Mouse (Mus musculus) kidney, adult 18-20 months (tissue): Measurements from ENCODE around the gene Gm39566.
"Not testable (repeated sequence)": the region's sequence is repeated elsewhere in the genome, so short reads cannot be mapped to it uniquely, and the experiment has no call there.

ENCODE experiments used
- DNase-seq: peaks from one replicate; pipeline ENCODE4 v3.0.0; 2021

Gm39566 gene

GRCm38 (mm10) chr11:69815155-69815554 lies at the start of gene Gm39566:
Gene Gm39566 (minus strand): TSS chr11:69815298.
- DNase-seq, result no peak

- DNase-seq, result no peak
Observed at GRCm38 (mm10) chr11:69864138-69864860, 49.2 kb upstream of the Gm39566 start.

GRCm38 (mm10) chr11:69863729-69864128 lies 48.6 kb upstream of the Gm39566 start:
- DNase-seq, result not testable (repeated sequence)

- DNase-seq, result peak; percentile 74
Observed at GRCm38 (mm10) chr11:69858113-69858998, 43.3 kb upstream of the Gm39566 start, which contains the start of gene Tnk1. Gene Tnk1 (minus strand): TSS chr11:69858730.

GRCm38 (mm10) chr11:69855347-69855746 lies 40.2 kb upstream of the Gm39566 start:
- no peak for DNase-seq

- no peak for DNase-seq
Observed at GRCm38 (mm10) chr11:69854680-69855079, 39.6 kb upstream of the Gm39566 start.

GRCm38 (mm10) chr11:69853994-69854393 lies 38.9 kb upstream of the Gm39566 start:
- DNase-seq, result peak; percentile 39

- no peak for DNase-seq
Observed at GRCm38 (mm10) chr11:69850754-69851153, 35.7 kb upstream of the Gm39566 start.

GRCm38 (mm10) chr11:69849884-69850283 lies 34.8 kb upstream of the Gm39566 start:
- DNase-seq, result no peak

- no peak for DNase-seq
Observed at GRCm38 (mm10) chr11:69849128-69849527, 34.0 kb upstream of the Gm39566 start.

GRCm38 (mm10) chr11:69848021-69848420 lies 32.9 kb upstream of the Gm39566 start:
- DNase-seq, result no peak

- peak; percentile 37 for DNase-seq
Observed at GRCm38 (mm10) chr11:69846738-69847688, 31.9 kb upstream of the Gm39566 start.

- DNase-seq, result peak; percentile 95
Observed at GRCm38 (mm10) chr11:69846198-69846680, 31.1 kb upstream of the Gm39566 start, which contains the start of gene Plscr3. Gene Plscr3 (plus strand): TSS chr11:69846376.

- DNase-seq, result no peak
Observed at GRCm38 (mm10) chr11:69838714-69839104, 23.6 kb upstream of the Gm39566 start.

- DNase-seq, result peak; percentile 95
Observed at GRCm38 (mm10) chr11:69837952-69838713, 23.0 kb upstream of the Gm39566 start, which contains the start of gene Tmem256. Gene Tmem256 (plus strand): TSS chr11:69838514.

- DNase-seq, result no peak
Observed at GRCm38 (mm10) chr11:69837604-69837951, 22.5 kb upstream of the Gm39566 start, which contains the start of gene Nlgn2. Gene Nlgn2 (minus strand): TSS chr11:69837784.

GRCm38 (mm10) chr11:69836703-69837576 lies 21.8 kb upstream of the Gm39566 start:
- DNase-seq, result no peak

- no peak for DNase-seq
Observed at GRCm38 (mm10) chr11:69835966-69836335, 20.9 kb upstream of the Gm39566 start.

GRCm38 (mm10) chr11:69835326-69835965 lies 20.3 kb upstream of the Gm39566 start:
- no peak for DNase-seq

- peak; percentile 49 for DNase-seq
Observed at GRCm38 (mm10) chr11:69834001-69834549, 19.0 kb upstream of the Gm39566 start.
